In the genomic region with DNA sequence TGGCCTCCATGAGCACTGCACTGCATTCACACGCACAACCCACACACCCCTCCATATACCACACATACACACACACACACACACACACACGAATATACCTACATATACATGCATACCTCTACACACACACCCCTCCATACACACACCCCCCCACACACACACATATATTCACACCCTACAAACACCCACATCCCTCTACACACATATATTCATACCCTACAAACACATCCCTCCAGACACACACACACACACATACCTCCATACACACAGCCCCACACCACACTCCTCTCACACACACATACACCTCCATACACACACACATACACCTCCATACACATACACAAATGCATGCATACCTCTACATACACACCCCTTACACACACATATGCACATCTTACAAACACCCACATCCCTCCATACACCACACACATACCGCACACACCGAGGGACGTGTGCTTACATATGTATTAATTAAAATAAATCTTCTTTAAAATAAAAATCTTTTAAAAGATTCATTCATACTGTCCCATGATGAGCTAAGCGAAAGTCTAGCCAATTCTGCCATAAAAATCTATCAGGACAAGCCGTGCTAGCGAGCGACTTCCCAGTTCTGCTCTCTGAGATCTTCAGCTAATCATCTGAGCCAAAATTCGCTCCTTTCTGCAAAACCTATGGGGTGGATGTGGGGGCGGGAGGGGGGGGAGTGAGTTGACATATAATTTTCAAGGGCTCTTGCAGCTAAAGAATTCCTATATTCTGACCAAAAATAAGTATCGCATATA, we compare ENCODE assay signal across 10 mouse cellular contexts.
"Had no signal": no experiment of that assay in that cellular context is flagged by ENCODE, and none has a peak within 500 bp of the region (broad histone marks: within the 10 kb centered on the region; RNA-seq: fewer than 3 reads in every experiment).

No protein-coding gene starts in this region.

- ATAC-seq: liver, embryonic 12.5 days had no signal

- H3K4me3 ChIP-seq: limb, embryonic 15.5 days; liver, embryonic 12.5 days; midbrain, embryonic 10.5 days had no signal

- H3K27me3 ChIP-seq: limb, embryonic 15.5 days; liver, embryonic 12.5 days had no signal

- H3K9me3 ChIP-seq: limb, embryonic 15.5 days; liver, embryonic 12.5 days; midbrain, embryonic 10.5 days had no signal

- H3K36me3 ChIP-seq: limb, embryonic 15.5 days; liver, embryonic 12.5 days; midbrain, embryonic 10.5 days had no signal

- H3K9ac ChIP-seq: limb, embryonic 15.5 days; liver, embryonic 12.5 days; lung, embryonic 14.5 days had no signal

- H3K27ac ChIP-seq: limb, embryonic 15.5 days; liver, embryonic 12.5 days; midbrain, embryonic 10.5 days; stomach, postnatal 0 days had no signal

- H3K4me2 ChIP-seq: limb, embryonic 15.5 days; liver, embryonic 12.5 days; lung, embryonic 14.5 days had no signal

- DNase-seq: kidney, postnatal 10 days; kidney, postnatal 4 days; lung, postnatal 10 days; lung, postnatal 4 days; thymus, postnatal 4 days had no signal
